Mouse (Mus musculus): ENCODE results near the gene Naa60. TPM values are rescaled to one million over a fixed set of nuclear protein-coding genes. Genes with fewer than 3 reads are reported as not detected.

Gene Naa60
- polyA plus RNA-seq (2012; rRNA removed) = 27.2 and 50.1 TPM in 2 replicates

DNA sequence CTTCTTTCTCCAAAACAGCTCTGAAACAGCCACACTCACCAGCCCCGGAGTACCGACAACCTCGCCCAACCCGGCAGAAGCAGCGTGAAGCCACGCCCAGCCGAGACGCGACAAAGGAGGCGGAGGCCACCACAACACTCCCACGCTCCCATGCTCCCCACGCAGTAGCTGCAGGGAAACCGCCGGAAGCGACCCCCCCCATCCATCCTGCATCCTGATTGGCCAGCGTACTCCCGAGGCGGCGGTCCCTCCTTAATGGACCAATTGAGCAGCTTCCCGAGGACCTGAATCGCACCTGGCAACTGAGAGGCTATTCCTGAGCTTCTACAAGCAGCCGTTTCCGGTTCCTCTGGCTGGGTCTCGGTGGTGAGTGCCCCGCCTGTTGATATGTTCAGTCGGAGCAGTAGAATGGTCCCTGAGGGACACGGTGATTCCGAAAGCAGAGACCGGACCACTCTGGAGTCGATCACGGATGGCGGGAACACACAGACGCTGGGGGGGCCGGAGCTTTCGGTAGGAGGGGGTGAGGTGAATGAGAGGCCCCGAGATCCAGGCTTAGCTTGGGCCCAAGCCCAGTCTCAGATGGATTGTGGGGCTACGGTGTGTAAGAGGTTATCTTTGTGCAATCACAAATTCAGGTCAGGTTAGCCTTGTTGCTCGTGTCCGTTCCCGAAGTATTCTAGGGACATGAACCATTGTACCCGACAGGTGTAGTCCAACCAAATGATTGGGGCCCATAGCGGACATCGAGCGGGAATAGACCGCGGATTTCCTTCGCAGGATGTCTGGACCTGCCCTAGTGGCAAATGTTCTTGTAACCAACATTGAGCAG lies at the start of gene Naa60:
Gene Naa60, plus strand, starts transcription at position 160 of the 832 bp plus-strand sequence.

DNA sequence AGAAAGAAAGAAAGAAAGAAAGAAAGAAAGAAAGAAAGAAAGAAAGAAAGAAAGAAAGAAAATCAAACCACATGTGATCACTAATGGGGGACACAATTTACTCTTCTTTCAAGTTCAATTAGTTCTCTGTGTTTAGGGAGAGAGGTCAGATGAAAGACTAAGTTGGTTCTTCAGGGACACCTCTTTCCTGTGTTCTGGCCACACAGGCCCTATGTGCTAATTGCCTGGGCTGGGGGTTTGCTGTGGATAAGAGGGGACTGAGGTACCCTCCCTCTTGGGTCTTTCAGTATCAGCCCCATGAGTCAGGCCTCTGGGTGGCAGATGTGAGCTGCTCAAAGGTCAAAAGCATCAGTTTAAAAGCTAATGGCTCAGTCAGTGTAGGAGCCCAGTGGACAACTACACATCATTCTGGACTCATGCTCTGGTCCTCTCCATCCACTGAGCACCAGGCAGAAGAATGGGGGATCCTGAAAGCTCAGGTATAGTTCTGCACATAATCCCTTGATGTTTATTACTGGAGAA lies 41.5 kb upstream of the Naa60 start, which contains the start of gene Olfr15:
Gene Olfr15, plus strand, starts transcription at position 291 of the 522 bp plus-strand sequence.

DNA sequence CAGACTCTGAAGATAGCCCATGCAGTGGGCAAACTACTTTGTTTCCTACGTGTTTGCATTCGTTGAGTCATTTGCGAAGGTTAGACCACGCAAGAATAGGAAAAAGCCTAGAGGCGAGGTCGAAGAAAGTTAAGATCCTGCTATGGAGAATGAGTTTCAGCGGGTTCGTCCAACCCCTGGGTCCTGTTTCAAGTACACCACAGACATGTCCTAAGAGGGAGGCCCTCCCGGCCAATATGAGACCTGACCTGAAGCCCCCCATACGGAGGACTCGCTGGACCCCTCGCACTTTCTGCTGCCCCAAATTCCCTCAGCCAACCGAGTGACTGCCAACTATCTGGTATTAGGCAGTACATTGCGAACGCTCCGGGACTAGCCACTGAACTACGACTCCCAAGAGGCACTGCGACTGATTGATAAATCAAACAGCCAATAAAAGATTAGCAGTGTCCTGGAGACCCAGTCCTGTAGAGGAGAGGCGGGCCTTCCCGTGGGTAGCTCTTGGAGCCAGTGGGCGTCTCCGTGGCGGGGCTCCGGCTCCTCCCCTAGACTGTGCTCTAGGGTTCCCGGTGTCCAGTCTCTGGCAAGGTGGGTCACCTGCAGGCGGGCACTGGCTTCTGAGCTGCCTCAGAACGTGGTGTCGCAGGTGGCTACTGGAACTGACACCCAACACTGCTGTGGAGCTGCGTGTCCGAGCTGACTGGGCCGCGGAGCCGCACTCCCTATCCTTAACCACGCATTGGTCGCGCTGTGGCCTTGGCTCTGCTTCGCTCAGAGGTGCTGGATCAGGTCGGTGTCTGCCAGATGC lies 25.3 kb upstream of the Naa60 start, which contains the start of gene Zfp174:
Gene Zfp174, plus strand, starts transcription at position 558 of the 808 bp plus-strand sequence.

GRCm38 (mm10) chr16:3884201-3885064 lies 12.3 kb downstream of the Naa60 start, which contains the start of the genes Zfp597 and Gm20695:
Zfp597 (minus strand) TSS chr16:3884561.
Gm20695 (plus strand) TSS chr16:3884648.

DNA sequence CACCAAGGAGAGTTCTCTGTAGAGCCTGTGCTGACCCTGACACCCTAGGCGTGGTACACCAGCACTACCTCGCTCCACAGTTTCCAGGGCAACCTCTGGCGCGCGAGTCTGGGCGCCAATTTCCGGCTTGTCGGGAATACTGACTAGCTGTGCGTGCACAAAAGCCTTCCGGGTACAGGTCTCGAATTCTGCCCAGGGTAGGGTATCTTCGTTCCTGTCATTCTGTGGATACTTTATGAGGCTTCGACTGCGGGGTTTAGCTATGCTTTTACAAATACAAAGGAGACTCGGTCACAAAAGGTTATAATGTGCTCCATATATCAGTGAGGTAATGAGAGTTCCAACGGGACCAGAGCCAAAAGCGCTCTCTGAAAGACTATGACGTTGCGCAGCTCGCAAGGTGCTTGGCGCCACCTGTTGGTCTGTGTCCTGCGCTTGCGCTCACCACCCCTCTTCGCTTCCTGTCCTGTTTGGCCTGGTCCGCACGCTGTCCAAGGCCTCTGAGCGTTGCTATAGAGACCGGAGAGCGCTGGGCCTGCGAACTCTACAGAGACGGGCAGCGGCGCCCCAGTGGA lies 36.4 kb downstream of the Naa60 start, which contains the start of the genes 1700037C18Rik and Cluap1:
Gene 1700037C18Rik, minus strand, starts transcription at position 153 of the 575 bp plus-strand sequence.
Gene Cluap1, plus strand, starts transcription at position 265 of the 575 bp plus-strand sequence.

Other genes starting within 250 kb of the Naa60 start
- 0.04 TPM in 1 of 2 replicates, not detected in the other for gene Mefv, start 154.3 kb upstream of the Naa60 start, polyA plus RNA-seq (2012; rRNA removed)
- gene Zfp263, start 128.3 kb upstream of the Naa60 start, polyA plus RNA-seq (2012; rRNA removed) = 17.9 and 18.3 TPM in 2 replicates
- gene Olfr15, start 41.5 kb upstream of the Naa60 start, polyA plus RNA-seq (2012; rRNA removed) = 0.06 TPM in 1 of 2 replicates, not detected in the other
- 0.96 and 1.9 TPM in 2 replicates for gene Zfp174, start 25.1 kb upstream of the Naa60 start, polyA plus RNA-seq (2012; rRNA removed)
- gene Zfp597, start 12.2 kb downstream of the Naa60 start, polyA plus RNA-seq (2012; rRNA removed) = 9.4 and 11.1 TPM in 2 replicates
- gene Gm20695, start 12.3 kb downstream of the Naa60 start, polyA plus RNA-seq (2012; rRNA removed) = 0.48 and 0.81 TPM in 2 replicates
- 3.4 and 3.8 TPM in 2 replicates for gene 1700037C18Rik, start 36.3 kb downstream of the Naa60 start, polyA plus RNA-seq (2012; rRNA removed)
- 24.8 and 38.3 TPM in 2 replicates for gene Cluap1, start 36.4 kb downstream of the Naa60 start, polyA plus RNA-seq (2012; rRNA removed)
- gene Nlrc3, start 104.3 kb downstream of the Naa60 start, polyA plus RNA-seq (2012; rRNA removed) = 0.91 and 1.9 TPM in 2 replicates
- 44.6 and 45.1 TPM in 2 replicates for gene Slx4, start 131.4 kb downstream of the Naa60 start, polyA plus RNA-seq (2012; rRNA removed)
- gene Dnase1, start 164.6 kb downstream of the Naa60 start, polyA plus RNA-seq (2012; rRNA removed) = 0.14 TPM in 1 of 2 replicates, not detected in the other
- gene Trap1, start 205.5 kb downstream of the Naa60 start, polyA plus RNA-seq (2012; rRNA removed) = 87.7 and 102 TPM in 2 replicates